Mouse (Mus musculus) right cerebral cortex, postnatal 36 days (tissue): ENCODE measurements around the gene Tomm40l.
A peak's percentile ranks its signal among the peaks of the same experiment; 100 is the strongest.
"Not testable (repeated sequence)": the region's sequence is repeated elsewhere in the genome, so short reads cannot be mapped to it uniquely, and the experiment has no call there.

Experiments used
- DNase-seq, 2 experiments: peaks; one replicate each; pipeline ENCODE4 v3.0.0; 2022; ENCODE audit warnings: low spot score in 2 of 2, mixed read lengths in 1 of 2

The Tomm40l gene

DNA sequence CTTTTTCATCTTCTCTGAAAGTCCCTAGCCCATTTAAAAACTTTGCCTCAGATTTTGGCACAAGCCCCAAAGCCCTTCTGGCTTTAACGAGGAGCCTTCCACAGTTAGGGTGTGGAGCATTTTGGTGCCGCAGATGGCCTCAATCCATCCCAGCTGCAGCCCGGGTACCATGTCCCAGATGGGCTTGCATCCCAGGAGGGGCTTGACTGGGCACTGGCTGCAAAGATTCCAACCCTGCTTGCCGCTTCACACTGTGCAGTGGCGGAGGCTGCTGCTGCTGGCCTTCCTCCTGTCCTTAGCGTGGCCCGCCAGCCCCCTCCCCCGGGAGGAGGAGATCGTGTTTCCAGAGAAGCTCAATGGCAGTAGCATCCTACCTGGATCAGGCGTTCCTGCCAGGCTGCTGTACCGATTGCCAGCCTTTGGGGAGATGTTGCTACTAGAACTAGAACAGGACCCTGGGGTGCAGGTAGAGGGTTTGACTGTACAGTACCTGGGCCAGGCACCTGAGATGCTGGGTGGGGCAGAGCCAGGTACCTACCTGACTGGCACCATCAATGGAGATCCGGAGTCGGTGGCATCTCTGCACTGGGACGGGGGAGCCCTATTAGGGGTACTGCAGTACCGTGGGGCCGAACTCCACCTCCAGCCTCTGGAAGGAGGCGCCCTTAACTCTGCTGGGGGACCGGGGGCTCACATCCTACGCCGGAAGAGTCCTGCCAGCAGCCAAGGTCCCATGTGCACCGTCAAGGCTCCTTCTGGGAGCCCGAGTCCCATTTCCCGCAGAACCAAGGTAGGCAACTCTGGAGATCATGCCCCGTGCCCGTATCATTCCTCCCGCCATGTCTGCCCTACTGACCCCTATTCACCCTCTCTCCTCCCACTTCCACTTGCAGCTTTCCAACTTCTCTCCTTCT is 28.6 kb upstream of the Tomm40l start, which contains the start of gene Ndufs2:
Ndufs2 (minus strand) TSS at position 709 of the 914 bp plus-strand sequence.
- DNase-seq: no peak

DNA sequence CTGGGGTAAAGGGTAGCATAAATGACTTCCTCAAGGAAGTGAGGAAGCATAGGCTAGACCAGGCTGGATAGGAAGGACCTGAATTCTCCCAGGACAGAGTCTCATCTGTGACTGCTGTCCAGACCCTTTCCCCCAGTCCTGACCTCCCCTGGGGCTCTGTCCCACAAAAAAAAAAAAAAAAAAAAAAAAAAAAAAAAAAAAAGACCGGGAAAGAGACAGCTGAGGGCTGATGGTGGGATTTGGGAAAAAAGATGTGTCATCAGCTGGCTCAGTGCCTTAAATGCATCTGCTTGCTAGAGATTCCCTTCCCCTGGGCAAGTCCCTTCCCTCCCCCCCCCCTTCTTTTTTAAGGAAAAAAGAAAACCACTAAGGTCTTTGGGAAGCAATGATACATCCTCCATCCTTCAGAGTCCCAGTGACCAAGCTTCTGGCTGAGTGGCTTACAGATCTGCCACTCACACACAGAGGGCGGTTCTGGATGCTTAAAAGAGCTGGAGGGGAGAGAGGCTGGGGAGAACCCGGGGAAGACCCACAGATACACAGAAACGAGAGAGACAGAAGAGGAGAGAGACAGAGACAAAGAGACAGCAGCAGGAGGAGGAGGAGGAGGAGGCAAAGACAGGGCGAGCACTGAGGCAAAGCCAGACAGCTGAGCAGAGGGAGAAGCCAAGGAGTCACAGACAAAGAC is 27.7 kb upstream of the Tomm40l start, which contains the start of gene Adamts4:
Adamts4 (plus strand) TSS at position 509 of the 688 bp plus-strand sequence.
- DNase-seq: peak; percentile 34

DNA sequence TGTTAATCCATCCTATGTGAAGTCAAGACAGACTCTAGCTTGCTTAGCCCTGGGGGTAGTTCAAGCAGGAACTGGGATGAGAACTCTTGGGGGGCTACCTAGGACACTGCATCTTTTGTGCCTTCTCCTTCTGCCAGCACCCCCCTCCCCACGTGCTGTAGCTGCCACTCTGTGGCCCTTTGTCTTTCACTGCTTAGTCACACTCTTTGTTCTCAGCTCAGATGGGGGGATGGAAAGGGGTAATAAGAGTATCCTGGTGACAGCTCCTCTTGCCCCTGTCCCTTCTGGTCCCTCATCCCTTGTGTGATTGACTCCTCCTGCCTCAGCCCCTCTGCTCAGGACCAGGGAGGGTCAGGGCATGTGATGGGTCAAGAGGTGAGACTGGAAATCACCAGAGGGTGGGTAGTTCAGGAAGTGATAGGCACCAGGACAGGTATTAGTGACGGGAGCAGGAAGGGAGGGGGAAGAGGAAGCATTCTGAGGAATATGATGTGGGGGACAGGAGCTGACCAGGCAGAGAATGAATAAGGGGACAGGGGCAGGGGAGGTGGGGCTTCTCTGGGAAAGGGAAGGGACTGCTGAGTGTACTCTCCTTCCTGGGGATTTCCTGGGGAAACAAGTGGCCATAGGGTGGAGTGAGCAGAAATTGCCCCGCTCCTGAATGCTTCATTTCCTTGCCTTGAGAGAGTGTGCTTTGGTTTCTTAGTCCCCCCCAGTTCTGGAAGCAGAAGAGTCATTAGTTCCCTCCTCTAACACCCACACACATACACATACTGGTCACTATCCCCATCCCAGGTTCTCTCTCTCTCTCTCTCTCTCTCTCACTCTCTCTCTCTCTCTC is 26.3 kb upstream of the Tomm40l start:
- no peak for DNase-seq

DNA sequence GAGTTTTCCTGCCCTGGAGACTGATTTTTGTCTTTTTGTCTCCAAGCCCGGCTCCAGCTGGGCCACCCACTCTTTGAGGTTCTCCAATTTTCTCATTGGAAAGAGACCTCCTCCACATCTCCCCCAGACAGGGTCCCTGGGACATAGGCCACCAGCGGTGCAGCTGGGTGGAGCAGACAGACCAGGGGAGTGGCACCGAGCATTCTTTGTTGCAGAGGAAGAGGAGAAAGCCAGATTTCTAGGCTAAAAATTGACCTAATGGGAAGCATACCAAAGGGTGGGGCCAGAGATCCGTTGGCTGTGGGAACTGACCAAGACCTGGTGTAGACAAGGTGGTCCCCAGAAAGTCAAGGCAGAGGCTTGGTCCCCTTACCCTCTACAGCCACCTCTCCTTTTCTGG is 25.6 kb upstream of the Tomm40l start:
- DNase-seq: no peak

DNA sequence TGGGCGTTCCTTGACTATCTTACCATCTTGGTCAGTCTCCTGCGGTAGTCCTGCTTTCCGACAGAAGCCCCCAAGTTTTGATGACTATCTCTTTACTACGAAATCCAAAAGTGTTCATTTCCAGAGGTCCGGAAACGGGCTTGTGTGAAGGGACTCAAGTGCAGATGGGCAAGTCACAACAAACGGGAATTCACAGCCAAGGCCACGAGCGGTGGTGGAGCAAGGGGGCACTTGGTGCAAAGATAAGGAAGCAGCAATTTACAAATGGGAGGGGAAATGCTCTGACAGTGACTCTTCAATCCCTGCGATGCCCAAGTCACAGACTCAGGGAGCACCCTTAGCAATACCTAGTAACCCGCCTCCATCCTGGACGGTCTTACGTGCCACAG is 25.1 kb upstream of the Tomm40l start:
- no peak for DNase-seq

DNA sequence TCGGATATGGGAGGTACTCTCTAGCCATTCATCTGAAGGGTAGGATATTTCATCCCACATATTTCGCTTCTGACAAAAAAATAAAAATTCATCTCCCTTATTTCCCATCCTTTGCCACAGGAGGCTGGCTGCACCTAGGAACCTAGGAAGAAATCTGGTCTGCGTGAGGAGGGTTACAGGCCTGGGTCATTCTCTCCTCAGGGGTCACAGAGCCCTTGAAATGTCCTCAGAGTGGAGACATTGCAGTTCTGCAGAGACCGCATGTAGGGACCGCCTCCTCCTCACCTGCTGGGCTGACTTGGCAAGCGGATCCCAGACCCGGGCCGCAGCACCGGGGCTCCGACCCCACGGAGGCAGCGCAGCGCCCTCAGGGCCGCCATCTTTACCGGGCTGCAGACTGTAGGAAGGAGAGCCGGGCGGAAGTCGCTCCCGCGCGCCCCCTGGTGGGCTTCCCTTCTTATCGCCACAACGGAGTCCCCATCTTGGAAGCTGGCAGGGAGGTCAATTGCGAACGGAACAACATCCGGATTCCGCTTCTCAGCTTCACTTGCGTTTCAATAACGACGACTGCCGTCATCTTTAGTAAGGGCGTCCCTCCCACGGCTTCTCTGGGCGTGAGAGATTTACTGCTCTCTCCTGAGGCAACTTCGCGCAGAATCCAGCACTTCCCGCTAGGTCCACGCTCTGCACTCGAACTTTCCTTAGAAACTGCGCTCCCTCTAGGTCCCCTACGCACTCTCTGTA is 24.6 kb upstream of the Tomm40l start:
- DNase-seq: peak; percentile 97 to 98

DNA sequence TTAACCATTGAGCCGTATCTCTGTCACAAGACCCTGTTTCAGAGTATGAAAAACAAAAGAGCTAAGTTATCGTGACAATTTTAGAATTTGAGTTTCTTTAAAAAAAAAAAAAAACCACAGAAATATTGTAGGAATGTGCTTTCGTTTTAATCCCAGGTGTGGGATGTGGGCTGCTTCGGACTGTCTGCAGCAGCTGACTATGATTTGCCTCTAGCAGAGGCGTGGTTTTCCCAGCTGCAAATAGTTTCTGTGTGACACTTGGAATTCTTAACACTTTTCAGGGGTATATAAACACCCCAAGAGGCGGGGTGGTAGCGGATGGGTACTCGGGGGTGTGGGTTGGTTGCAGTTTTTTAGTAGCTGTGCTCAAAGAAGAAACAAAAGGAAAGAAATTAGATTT is 23.0 kb upstream of the Tomm40l start:
- no peak for DNase-seq

DNA sequence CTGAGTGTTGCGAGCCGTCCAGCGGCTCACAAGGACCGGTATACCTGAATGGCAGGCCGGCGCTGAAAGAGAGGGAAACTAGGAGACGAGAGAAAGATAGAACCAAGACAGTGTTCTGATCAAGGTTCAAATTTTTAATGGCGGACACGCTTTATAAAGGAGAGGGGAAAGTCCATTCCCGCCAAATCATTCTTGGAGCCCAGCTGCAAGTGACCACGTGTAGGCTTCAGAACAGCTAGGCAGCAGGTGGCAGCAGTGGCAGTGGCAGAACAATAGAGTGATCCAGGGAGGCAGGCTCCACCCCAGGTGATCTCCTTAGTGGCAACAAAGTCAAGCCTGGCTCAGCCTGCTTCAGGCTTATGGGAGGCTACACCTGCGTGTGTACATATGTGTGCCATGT is 19.6 kb upstream of the Tomm40l start:
- not testable (repeated sequence) for DNase-seq

DNA sequence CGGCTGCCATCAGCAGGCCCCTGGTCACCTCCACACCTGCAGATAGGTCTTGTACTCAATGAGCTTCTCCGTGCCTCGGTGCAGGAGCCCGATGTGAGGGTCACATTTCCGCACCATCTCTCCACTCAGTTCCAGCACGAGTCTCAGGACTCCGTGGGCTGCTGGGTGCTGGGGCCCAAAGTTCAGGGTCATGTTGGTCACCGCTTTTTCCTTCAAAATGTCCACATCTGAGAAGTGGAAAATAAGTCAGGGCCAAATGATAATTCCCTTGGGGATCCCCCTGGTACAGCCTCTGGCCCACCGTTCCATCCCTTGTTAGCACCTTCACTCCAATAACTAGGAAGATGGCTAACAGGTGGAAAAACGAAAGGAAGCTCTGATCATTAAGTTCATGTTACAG is 18.6 kb upstream of the Tomm40l start:
- DNase-seq: no peak

DNA sequence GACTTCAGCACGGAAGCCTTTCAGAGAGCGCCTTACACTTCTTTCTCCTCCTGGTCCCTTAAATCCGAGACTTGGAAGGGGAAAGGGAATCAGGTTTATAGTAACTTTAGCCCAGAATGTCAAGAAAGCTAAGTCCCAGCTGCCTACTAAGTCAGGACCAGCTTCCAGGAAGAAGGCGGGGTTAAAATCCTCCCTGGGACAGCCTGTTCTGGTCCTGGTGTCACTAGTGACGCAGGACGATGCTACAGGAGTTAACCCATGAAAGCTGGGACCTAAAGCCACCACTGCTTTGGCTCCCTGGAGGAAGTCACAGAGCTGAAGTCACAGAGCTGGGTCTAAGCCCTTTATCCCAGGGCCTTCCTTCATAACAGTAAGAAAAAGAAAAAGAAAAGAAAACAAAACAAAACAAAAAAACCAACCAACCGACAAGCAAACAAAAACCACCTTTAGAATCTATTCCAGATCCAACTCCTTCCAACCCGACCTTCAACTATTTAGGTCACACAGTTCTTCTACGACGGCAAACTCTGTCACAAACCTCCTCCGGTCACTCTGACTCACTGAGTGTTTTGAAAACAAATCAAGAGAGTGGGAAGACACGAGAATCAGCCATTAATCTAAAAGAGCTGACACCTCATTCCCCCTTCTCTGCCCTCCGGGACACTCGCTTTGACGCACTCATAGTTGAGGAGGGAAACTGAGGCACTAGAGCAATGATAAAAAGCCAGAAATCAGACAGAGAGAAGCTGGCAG is 17.9 kb upstream of the Tomm40l start:
- DNase-seq: no peak

DNA sequence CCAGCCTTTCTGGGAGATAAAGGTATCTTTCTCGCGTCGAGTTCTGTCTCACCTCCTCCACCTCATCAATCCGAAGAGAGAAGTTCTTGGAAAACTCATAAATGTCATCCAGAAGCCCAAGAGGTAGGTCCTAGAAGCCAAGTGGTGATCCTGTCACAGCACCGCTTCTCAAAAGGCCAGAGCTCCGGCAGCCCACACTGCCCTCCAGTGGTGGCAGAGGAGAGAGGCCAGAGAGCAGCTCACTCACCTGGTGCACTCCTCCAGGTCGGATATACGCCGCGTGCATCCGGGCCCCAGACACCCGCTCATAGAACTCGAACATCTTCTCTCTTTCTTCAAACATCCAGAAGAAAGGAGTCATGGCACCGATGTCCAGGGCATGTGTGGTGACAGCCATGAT is 16.1 kb upstream of the Tomm40l start:
- DNase-seq: no peak

DNA sequence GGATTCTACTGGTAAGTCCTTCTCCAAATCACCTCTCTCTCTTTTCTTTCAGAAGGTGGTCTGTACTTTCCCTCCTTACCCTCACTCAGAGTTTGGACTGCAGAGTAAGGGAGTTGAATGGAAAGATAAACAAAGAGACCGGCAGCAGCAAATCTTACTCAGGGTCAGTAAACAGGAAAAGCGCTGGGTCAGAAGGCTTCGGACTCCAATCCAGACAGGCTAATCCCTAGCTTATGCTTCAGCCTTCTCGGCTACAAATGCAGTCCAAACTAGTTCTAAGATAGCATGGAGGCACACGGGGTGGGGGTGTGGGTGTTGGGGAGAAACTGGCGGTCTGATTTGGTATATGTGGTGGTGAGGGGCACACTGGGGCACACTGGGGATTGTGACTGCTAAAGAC is 15.1 kb upstream of the Tomm40l start:
- DNase-seq: no peak

DNA sequence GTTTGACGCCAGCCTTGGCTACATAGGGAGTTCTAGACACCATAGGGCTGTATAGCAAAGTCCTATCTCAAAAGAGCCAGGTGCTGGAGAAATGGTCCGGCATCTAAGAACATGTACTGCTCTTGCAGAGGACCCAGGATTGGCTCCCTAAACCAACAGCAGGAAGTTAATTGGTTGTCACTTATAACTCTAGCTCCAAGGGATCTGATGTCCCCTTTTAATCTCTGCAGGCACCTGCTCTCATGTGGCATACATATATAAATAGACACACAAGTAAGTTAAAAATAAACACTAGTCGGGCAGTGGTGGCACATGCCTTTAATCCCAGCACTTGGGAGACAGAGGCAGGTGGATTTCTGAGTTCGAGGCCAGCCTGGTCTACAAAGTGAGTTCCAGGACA is 13.5 kb upstream of the Tomm40l start:
- no peak for DNase-seq

DNA sequence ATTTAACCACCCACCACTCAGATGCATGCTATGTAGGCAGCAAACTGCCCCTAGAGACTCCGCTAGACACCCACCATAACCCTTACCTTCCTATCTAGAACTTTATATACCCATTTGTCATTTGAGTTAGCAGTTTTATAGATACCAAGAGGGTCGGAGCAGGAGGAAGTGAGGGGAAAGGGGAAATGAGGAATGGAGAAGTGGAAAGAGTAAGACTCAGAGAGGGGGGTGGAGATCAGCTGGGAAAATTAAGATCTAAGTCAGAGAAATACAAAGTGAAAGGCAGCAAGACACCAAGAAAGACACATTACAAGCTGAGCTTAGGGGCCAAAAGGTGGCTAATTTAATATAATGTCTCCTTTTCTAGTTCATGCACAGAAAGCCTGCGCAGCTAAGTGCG is 12.2 kb upstream of the Tomm40l start:
- no peak for DNase-seq

DNA sequence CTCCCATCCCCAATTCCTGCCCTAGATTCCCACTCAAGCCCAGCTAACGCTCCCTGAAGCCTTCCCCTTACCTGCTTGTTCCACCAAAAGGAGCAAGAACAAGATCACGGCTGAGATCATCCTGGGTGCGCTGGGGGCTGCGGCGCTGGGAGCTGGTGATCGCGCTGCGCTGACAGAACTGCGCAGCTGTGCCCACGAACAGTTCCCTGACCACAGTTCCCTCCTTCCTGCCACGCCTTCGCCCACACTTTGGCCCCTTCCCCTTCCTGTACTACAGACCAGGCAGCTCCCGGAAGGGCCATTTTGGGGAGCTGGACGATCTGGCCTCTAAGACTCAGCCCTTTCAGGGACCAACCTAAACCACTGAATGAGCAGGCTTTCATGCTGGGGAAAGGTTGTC is 11.8 kb upstream of the Tomm40l start, which contains the start of gene Fcer1g:
Fcer1g (minus strand) TSS at position 240 of the 400 bp plus-strand sequence.
- no peak for DNase-seq

DNA sequence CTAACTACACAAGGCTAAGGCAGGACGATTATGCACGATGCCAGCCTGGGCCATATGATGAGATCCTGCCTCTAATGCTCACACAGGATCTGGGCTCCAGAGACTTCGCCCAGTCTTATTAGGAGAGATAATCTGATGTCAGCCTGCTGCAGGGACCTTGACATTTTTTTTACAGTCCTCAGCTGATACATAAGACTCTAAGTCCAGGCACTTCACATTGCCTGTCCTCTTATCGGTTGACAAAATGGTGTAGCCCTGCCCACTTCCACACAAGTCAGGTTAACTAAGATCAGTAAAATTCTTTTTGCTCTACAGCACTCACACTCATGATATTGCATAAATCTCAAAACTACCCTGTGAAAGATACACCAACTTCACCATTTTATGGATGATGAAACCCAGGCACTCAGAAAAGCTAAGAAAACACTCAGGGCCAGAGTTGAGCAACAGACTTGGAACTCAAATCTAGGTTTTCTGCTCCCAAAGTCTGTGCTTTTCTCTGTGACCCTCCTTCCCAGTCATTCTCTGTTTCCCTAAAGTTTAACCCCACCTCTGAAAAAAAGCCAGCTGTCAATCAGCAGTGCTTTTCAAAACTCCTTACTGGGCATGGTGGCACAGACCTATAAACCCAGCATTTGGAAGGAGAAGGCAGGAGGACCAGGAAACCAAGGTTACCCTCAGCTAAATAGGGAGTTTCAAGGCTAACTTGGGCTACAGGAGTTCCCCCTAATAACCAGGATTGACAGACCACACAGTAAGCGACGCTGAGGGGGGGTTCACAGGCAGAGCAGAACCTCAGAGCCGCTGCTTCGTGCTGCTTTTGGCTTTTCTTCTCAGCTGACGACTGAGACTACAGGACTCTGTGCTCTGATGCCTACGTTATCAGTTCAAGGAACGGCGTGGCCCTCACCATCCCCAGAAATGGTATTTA is 10.8 kb upstream of the Tomm40l start:
- no peak for DNase-seq

DNA sequence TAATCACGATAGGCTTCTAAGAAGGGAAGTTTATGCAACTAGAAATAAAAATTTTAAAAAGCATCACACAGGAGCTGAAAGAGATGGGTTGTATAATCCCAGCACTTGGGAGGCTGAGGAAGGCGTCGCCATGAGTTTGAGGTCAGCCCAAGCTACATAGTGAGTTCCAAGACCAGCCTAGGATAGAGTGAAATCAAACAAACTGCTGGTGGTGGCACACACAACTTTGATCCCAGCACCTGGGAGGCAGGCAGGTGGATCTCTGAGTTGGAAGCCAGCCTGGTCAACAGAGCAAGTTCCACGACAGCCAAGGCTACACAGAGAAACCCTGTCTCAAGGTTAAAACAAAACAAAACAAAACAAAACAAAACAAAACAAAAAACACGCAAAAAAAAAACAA is 10.0 kb upstream of the Tomm40l start:
- DNase-seq: no peak

DNA sequence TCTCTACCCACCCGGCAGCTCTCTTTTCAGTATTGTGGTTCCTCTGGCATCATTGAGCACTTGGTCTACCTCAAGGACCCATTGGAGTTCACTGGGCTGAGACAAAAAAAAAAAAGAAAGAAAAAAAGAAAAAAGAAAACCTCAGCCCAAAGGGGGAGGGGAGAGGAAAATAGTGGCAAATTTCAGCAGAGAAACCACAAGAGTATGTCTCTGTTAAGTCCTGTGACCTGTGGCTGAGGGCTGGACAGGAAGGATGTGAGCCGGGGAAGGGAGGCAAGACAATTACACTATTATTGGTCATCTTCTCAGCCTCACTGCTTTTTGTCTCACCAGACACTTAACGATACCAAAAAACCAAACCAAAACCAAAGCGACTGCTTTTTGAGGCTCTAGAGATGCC is 9.5 kb upstream of the Tomm40l start:
- no peak for DNase-seq

DNA sequence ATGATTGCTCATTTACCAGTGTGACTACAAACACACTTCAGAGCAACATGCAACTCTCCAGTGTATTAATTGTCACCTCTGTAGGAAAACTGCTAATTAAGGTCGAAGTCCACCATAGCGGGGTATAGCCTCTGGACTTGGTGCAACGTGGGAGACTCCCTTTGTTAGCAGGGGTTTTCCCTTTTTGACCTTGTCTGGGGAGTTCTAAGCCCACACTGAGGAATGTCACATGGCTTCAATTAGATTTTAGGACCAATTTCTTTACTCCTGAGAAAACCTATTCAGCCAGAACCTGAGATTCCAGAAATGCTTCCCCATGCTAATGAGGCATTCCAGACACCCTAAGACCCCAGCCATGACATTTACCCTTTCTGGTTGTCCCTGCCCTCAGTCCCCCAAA is 7.9 kb upstream of the Tomm40l start:
- DNase-seq: no peak
